Mouse (Mus musculus) heart, embryonic 12.5 days (tissue): Measurements from ENCODE around the gene Rasal1. TPM values are rescaled to one million over a fixed set of nuclear protein-coding genes. Genes with fewer than 3 reads are reported as not detected.
A peak's percentile ranks its signal among the peaks of the same experiment; 100 is the strongest.

Experiments
- ATAC-seq: fragments of 200-750 bp; cut with Nextera tagmentation; 2 replicates; pipeline ENCODE4 v1.8.0; 2017; ENCODE audit warnings: moderate TSS enrichment, moderate library complexity; ENCODE audit not compliant: insufficient number of reproducible peaks, low FRiP score
- H3K27ac ChIP-seq: fragments of 300-500 bp; sonication (generic); 2 replicates; pipeline ENCODE4 v1.5.1; 2016; ENCODE audit warnings: mild to moderate bottlenecking, moderate library complexity; ENCODE audit not compliant: poor library complexity, severe bottlenecking
- H3K27me3 ChIP-seq: fragments of 300-500 bp; sonication (generic); replicated peaks from 2 replicates; pipeline ENCODE4 v1.6.1; 2016; ENCODE audit warnings: mild to moderate bottlenecking, moderate library complexity
- H3K36me3 ChIP-seq: fragments of 300-500 bp; sonication (generic); 2 replicates; pipeline ENCODE4 v1.6.1; 2016; ENCODE audit warnings: mild to moderate bottlenecking, moderate library complexity
- H3K4me1 ChIP-seq: fragments of 300-500 bp; sonication (generic); replicated peaks from 2 replicates; pipeline ENCODE4 v1.6.1; 2016; ENCODE audit warnings: mild to moderate bottlenecking
- H3K4me2 ChIP-seq: fragments of 300-500 bp; sonication (generic); 2 replicates; pipeline ENCODE4 v1.6.1; 2016; ENCODE audit warnings: mild to moderate bottlenecking, moderate library complexity
- H3K4me3 ChIP-seq: fragments of 300-500 bp; sonication (generic); 2 replicates; pipeline ENCODE4 v1.5.1; 2016; ENCODE audit warnings: mild to moderate bottlenecking
- H3K9ac ChIP-seq: fragments of 300-500 bp; sonication (generic); 2 replicates; pipeline ENCODE4 v1.6.1; 2016; ENCODE audit warnings: mild to moderate bottlenecking, moderate library complexity
- H3K9me3 ChIP-seq: fragments of 300-500 bp; sonication (generic); replicated peaks from 2 replicates; pipeline ENCODE4 v1.6.1; 2016; ENCODE audit warnings: mild to moderate bottlenecking, moderate library complexity
- WGBS: fragments of 180-500 bp; shearing (Covaris S2); methylation state at CpG from one replicate; pipeline ENCODE4 v1.1.7; 2016; 5-methylcytosine and 5-hydroxymethylcytosine counted together
- polyA plus RNA-seq: library from polyadenylated mRNA; unstranded; fragments of >200 nt; fragmentation: Nextera tagmentation; extraction: Ambion mirVana; gene quantifications from 2 replicates; pipeline ENCODE4 v1.2.1, GENCODE M21; 2016

Rasal1 gene
- polyA plus RNA-seq, 1 experiment from 2014 or later = not detected

DNA sequence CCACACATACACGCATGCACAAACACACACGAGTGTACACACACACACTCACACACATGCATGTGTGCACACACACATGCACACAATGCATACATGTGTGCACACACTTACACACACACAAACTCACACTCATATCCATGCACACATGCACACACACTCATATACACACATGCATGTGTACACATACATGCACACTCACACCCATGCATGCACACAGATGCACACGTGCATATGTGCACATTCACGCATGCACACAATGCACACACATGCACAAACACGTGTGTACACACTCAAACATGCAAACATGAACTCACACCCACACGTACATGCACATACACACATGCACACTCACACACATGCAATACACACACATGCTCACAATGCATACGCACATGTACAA is 8.5 kb upstream of the Rasal1 start:
- Histone ChIP-seq H3K4me3 (no peak overlapping the region), H3K9me3 (no peaks in the 10 kb centered on the region; the same call in 1 of the 2 replicates), H3K36me3 (no peaks in the 10 kb centered on the region), H3K4me2 (no peak overlapping the region), H3K9ac (no peak overlapping the region), H3K27ac (no peak overlapping the region), H3K4me1 (peaks cover 7% of the 10 kb centered on the region; the same call in 1 of the 2 replicates), H3K27me3 (no peaks in the 10 kb centered on the region; the same call in 1 of the 2 replicates)
- ATAC-seq = no peak
- WGBS = 84% methylated on average over 7 of the region's 7 CpGs

DNA sequence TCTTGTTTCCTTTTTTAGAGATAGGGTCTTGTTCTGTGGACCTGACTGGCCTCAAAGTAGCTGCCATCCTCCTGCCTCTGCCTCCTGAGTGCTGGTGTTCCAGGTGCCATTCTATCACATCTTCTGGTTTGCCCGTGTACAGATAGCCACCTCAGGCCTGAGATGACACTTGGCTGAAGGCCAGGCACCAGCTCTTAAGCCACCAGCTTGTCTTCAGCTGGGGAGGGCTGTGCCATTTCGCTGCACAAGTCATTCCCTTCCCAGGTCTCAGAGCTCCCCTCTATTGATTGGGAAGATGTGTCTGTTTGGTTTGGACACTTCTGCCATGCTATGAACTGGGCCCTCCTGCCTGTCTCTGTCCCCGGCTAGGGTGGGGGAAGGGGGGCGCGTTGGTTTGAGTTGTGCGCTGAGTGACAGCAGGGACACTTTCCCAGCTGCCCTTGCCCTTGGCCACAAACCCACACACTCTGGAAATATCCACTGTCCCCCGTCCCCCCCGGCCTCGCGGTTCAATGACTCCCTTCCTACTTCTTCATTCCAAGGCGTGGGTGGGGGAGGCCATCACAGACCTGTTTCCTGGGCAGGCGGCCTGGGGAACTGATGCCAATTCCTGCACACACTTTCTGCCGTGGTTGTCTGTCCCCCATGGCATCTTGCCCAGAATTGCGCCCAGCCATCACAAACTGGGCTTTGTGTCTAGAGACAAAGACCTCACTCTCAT is 5.1 kb upstream of the Rasal1 start:
- Histone ChIP-seq H3K27ac (no peak overlapping the region), H3K36me3 (no peaks in the 10 kb centered on the region), H3K4me3 (no peak overlapping the region), H3K4me2 (no peak overlapping the region), H3K9ac (no peak overlapping the region), H3K4me1 (peaks cover 11% of the 10 kb centered on the region), H3K9me3 (no peaks in the 10 kb centered on the region), H3K27me3 (peaks cover 14% of the 10 kb centered on the region; the same call in 1 of the 2 replicates)
- ATAC-seq = no peak
- WGBS = 60% methylated on average over 14 of the region's 14 CpGs

DNA sequence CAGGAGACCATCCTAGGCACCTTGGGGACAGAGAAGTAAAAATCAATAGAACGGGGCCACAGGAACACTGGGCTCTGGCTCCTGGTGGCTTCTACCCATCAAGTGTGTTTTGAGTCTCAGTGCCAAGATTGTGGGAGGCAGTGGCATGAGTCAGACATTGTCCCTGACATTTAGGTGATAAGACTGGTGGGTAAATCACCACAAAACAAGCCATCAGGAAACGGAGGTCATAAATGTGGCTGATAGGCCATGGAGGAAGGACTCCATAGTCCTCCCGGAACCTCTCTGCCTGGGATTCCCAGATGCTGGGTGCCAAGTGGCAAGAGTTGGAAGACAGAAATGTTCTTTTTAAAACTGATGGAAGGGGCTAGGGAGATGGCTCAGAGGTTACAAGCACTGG is 4.4 kb upstream of the Rasal1 start:
- no peak overlapping the region for H3K9ac ChIP-seq
- 49% methylated on average over 3 of the region's 3 CpGs for WGBS
- no peaks in the 10 kb centered on the region for H3K36me3 ChIP-seq
- H3K9me3 ChIP-seq = no peaks in the 10 kb centered on the region
- no peak overlapping the region for H3K27ac ChIP-seq
- peaks cover 20% of the 10 kb centered on the region for H3K27me3 ChIP-seq
- no peak overlapping the region for H3K4me3 ChIP-seq
- ATAC-seq = no peak
- peaks cover 18% of the 10 kb centered on the region for H3K4me1 ChIP-seq
- H3K4me2 ChIP-seq = no peak overlapping the region

DNA sequence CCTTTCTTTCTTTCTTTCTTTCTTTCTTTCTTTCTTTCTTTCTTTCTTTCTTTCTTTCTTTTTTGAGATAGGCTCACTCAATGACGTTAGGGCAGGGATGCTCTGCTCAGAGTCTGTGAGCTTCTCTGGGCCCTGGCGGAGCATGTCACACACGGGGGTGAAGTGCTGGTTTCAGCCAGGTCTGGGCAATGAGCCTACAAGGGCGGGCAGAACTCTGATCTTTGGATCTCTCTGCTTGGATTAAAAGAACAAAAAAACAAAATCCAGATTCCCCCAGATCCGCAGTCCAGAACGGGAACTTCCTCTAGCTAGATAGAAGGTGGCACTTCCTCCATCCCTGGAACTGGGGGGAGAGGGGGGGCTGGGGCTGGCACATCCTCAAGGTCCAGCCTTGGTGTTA is 2.8 kb upstream of the Rasal1 start:
- Histone ChIP-seq H3K4me1 (peaks cover 18% of the 10 kb centered on the region), H3K27me3 (peaks cover 36% of the 10 kb centered on the region), H3K9ac (no peak overlapping the region), H3K36me3 (no peaks in the 10 kb centered on the region), H3K4me2 (no peak overlapping the region), H3K27ac (no peak overlapping the region), H3K4me3 (no peak overlapping the region), H3K9me3 (no peaks in the 10 kb centered on the region)
- ATAC-seq = no peak
- WGBS = 47% methylated on average over 6 of the region's 6 CpGs

DNA sequence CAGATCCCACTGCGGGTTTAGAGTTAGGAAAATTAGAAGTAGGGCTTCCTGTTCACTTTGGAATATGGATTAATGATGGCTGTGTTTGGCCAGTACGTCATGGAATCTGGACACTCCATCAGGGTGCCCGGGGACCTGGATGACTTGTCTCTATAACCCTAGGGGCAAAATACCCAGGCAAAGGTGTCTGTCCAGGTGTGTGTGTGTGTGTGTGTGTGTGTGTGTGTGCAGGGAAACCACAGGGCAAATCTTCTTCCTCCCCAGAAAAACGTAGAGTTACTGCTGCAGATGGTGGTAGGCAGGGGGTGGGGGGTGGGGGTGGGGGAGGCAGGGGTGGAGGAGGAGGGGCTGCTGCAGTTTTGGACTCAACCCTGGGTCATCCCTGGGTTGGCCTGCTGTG is 1.3 kb upstream of the Rasal1 start:
- Histone ChIP-seq H3K27me3 (peaks cover 51% of the 10 kb centered on the region), H3K4me3 (no peak overlapping the region), H3K27ac (no peak overlapping the region), H3K4me2 (no peak overlapping the region), H3K36me3 (no peaks in the 10 kb centered on the region), H3K9ac (no peak overlapping the region), H3K9me3 (no peaks in the 10 kb centered on the region), H3K4me1 (peaks cover 18% of the 10 kb centered on the region)
- ATAC-seq = no peak
- 77% methylated on average over 3 of the region's 4 CpGs for WGBS

DNA sequence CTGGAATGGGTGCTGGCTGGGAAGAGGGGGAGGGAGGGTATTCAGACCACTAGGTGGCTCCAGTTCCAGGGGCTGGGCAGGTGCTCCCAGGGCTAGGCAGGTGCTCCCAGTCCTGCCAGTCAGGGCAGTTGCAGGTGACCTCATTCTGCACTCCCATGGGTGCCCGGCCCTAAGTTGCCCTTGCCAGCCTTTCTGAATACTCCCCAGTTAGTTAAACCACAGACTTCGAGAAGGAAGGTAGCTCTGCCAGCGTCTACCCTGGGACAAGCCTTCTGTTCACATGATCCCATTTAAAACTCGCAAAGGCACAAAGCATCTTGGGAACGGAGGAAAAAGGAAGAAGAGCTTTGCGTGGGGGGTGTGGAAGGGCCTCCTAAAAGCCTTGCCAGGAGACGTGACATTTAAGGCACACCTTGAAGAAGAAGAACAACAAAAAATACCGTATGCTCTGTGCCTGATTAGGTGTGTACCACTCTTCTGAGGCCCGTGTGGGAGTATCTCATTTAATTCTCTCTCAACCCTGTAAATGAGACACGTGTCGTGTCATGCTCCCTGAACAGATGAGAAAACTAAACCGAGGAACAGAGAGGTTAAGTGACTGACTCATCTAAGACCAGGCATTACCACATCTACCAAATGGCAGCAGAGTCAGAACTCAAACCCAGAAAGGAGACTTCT is 659 bp upstream of the Rasal1 start:
- Histone ChIP-seq H3K9me3 (no peaks in the 10 kb centered on the region), H3K4me3 (no peak overlapping the region), H3K4me2 (peak overlapping the region; percentile 75), H3K27ac (no peak overlapping the region), H3K4me1 (peaks cover 18% of the 10 kb centered on the region), H3K9ac (no peak overlapping the region), H3K36me3 (no peaks in the 10 kb centered on the region), H3K27me3 (peaks cover 57% of the 10 kb centered on the region)
- ATAC-seq = no peak
- WGBS = 29% methylated on average over 12 of the region's 12 CpGs

DNA sequence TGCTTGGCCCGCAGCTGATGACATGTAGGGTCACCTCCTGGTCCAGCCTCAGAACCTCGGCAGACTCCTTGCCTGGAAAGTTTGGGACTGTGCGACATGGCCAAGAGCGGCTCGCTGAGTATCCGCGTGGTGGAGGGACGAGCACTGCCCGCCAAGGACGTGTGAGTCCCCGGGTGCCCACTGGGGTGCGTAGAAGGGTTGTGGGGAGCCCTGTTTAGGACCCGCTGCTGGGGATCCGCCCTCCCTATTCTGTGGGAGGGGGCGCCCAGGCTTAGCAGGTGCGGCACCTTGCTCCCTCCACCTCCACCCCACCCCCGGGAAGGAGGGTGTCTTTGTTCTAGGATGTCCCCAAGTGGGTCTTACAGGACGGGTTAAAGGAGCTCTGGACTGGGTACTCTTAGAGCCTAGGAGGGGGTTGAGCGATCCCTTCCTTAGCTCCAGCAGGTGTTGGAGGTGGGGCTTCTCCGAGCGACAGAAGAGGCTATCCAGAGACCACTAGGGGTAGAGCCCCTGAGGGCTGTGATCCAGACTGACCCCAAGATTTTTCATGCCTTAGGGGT is 842 bp downstream of the Rasal1 start:
- H3K9ac ChIP-seq = peak overlapping the region; percentile 50; the same call in 1 of the 2 replicates
- H3K4me2 ChIP-seq = peak overlapping the region; percentile 75
- H3K4me1 ChIP-seq = peaks cover 11% of the 10 kb centered on the region
- 7% methylated on average over 21 of the region's 21 CpGs for WGBS
- ATAC-seq = no peak; the same call in none of the 2 replicates
- H3K4me3 ChIP-seq = peak overlapping the region; percentile 39
- no peak overlapping the region for H3K27ac ChIP-seq
- H3K9me3 ChIP-seq = no peaks in the 10 kb centered on the region
- peaks cover 72% of the 10 kb centered on the region for H3K27me3 ChIP-seq
- no peaks in the 10 kb centered on the region for H3K36me3 ChIP-seq

DNA sequence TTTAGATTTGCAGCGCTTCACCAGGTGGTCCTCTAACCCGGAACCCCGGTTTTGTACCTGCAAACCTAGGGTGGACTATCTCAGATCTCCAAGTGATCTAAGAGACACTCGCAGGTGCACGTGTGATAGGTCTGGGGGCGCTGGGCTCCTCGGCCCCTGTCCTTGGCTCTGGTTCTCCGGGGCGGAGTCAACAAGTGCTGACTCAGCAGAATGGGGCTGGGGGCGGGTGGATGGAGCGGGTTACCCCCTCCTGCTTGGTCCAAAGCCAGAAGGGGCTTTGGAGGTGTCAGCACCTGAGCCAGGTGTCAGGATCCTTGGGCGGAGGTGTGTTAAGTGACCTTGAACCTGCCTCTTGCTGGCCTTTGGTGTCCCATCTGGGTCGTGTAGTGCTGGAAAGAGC is 1.3 kb downstream of the Rasal1 start:
- H3K4me1 ChIP-seq = peaks cover 11% of the 10 kb centered on the region
- H3K9me3 ChIP-seq = no peaks in the 10 kb centered on the region
- WGBS = 20% methylated on average over 13 of the region's 13 CpGs
- no peak overlapping the region for H3K4me2 ChIP-seq
- H3K27ac ChIP-seq = no peak overlapping the region
- ATAC-seq = no peak
- H3K9ac ChIP-seq = no peak overlapping the region
- no peak overlapping the region for H3K4me3 ChIP-seq
- H3K27me3 ChIP-seq = peaks cover 77% of the 10 kb centered on the region
- no peaks in the 10 kb centered on the region for H3K36me3 ChIP-seq

DNA sequence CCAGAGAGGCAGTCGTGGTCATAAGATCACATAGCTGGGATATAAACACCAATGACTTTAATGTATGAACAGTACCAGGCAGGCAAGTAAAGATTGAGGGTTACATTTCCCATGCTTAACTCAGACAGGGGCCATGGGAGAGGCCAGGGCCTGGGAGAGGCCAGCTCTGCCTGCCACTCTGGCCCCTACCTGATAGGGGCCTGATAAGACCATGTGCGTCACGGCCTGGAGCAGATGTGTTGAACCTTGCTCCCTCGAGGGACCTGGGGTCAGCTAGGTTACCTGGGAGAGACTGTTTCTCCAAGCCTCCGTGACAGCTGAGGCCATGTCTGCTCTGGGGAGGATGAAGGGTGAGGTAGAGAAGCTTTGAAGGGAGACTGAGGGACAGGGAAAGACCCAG is 2.6 kb downstream of the Rasal1 start:
- H3K36me3 ChIP-seq = no peaks in the 10 kb centered on the region
- H3K27ac ChIP-seq = no peak overlapping the region
- H3K4me1 ChIP-seq = peaks cover 11% of the 10 kb centered on the region
- no peak overlapping the region for H3K9ac ChIP-seq
- ATAC-seq = no peak
- no peak overlapping the region for H3K4me2 ChIP-seq
- peaks cover 78% of the 10 kb centered on the region for H3K27me3 ChIP-seq
- 33% methylated on average over 5 of the region's 5 CpGs for WGBS
- H3K9me3 ChIP-seq = no peaks in the 10 kb centered on the region
- no peak overlapping the region for H3K4me3 ChIP-seq

DNA sequence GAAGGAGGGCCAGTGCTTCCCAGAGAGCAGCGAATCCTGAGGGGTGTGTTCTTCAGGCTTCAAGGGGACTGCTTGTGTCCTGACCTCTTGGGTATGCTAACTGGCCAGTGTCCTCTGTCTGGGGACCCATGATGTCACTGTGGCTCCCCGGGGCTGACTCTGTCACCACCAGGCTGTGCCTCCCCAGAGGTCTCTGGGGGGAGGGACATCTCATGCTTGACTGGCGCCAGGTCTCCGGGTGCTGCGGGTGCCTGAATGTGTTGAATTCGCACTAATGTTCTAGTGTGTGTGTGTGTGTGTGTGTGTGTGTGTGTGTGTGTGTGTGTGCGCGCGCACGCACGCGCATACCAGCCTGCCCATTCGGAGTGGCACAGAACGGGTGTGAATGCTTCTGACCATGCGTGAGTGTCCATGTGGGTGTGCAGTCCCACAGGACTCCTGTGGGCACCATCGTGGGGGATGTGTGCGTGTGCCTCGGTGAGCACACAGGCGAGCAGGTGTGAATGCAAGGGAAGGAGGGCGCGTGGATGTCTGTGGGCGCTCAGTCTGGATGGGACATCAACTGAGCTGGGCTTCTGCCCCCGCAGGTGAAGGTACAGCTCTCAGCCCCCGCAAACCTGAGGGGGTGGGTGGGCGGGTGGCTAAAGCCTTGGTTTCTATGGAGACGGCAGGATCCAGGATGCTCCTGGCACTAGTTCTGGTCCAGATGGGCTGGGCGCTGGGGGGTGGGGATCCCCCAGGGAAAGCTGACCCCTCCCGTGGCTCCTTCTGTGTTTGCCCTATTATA is 4.5 kb downstream of the Rasal1 start:
- Histone ChIP-seq H3K9me3 (no peaks in the 10 kb centered on the region), H3K27ac (no peak overlapping the region), H3K4me2 (no peak overlapping the region), H3K36me3 (no peaks in the 10 kb centered on the region), H3K27me3 (peaks cover 76% of the 10 kb centered on the region), H3K4me3 (no peak overlapping the region), H3K4me1 (peaks cover 11% of the 10 kb centered on the region), H3K9ac (no peak overlapping the region)
- no peak for ATAC-seq
- WGBS = 82% methylated on average over 28 of the region's 28 CpGs

DNA sequence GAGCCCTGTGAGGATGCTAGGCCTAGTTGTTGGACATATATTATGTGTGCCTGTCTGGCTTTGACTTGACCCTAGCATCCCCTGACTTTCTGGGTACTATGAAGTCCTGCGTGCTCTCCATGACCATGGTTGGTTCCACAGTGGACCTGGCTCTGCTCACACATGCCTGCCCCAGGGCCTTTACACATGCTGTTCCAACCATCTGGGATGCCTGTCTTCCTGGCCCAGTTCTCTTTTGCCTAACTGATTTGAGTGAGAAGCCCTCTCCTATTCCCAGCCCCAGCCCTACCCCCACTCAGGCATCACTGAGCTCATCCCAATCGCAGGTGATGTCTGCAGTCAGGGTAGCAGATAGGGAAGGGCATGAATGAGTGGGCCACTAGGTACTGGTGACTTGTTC is 5.3 kb downstream of the Rasal1 start:
- 87% methylated on average over 2 of the region's 2 CpGs for WGBS
- Histone ChIP-seq H3K27ac (no peak overlapping the region), H3K4me1 (peaks cover 3% of the 10 kb centered on the region), H3K9me3 (no peaks in the 10 kb centered on the region), H3K4me3 (no peak overlapping the region), H3K4me2 (no peak overlapping the region), H3K27me3 (peaks cover 80% of the 10 kb centered on the region), H3K9ac (no peak overlapping the region), H3K36me3 (no peaks in the 10 kb centered on the region)
- ATAC-seq = no peak
